12 mouse cellular contexts compared by ENCODE assay signal in the genomic region with DNA sequence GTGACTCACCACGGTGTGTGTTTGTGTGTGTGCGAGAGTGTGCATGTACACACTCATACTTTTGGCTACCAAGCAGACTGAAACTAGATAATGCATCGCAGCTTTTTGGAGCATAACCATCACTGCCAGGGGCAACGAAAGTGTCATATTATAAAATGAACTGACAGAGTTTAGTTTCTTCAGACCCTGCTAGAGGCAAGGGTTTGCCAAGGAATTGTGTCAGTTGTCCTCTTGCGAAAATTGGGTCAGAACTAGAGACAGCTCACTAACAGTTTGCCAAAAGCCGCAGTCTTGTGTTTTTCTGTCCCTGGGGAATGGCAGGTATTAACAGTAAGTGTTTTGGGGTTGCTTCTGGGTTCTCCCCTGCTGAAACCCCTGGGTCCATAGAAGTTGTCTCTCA. TPM values are rescaled to one million over a fixed set of nuclear protein-coding genes. Genes with fewer than 3 reads are reported as not detected.
DNase-seq lines count a peak whose midpoint lies in the region; ATAC-seq and TF ChIP-seq lines count a peak whose summit lies in the region.
"Had no signal": no experiment of that assay in that cellular context is flagged by ENCODE, and none has a peak within 500 bp of the region (broad histone marks: within the 10 kb centered on the region; RNA-seq: fewer than 3 reads in every experiment).

No protein-coding gene starts in this region.

- ATAC-seq in lung, embryonic 14.5 days (ENCODE audit: insufficient read depth) = no peak
- ATAC-seq in megakaryocyte progenitor cell, adult 5-6 weeks (replicated peaks; ENCODE audit: poor library complexity) = no peak
- ATAC-seq: midbrain, embryonic 15.5 days had no signal

- peak; percentile 63 to 67 for DNase-seq in heart, adult 18-20 months
- DNase-seq in heart, postnatal 36 days = no peak
- DNase-seq in lung, embryonic 14.5 days = peak; percentile 28
- DNase-seq in lung, adult 2 months = no peak
- peak; percentile 43 for DNase-seq in lung, postnatal 25 days (ENCODE audit: low spot score)
- DNase-seq: cerebellum, adult 8-10 months; thymus, postnatal 36 days had no signal

- WGBS in lung, embryonic 14.5 days = 77% methylated on average over 6 of the region's 6 CpGs
- WGBS in lung, adult 2 months = 65% methylated on average over 6 of the region's 6 CpGs

- H3K9me3 ChIP-seq in lung, embryonic 14.5 days (ENCODE audit: low read depth, low read length) = no peaks in the 10 kb centered on the region
- H3K9me3 ChIP-seq: limb, embryonic 15.5 days; midbrain, embryonic 15.5 days had no signal

- intact Hi-C loops in heart, postnatal 36 days (cut with DNase I) = no loop called here

- no peak overlapping the region for H3K9ac ChIP-seq in lung, embryonic 14.5 days
- H3K9ac ChIP-seq: hindbrain, embryonic 14.5 days; limb, embryonic 15.5 days; midbrain, embryonic 15.5 days had no signal

- no peak for TF ChIP-seq POLR2A in lung, adult 2 months (IDR thresholded peaks at IDR 0.05; ENCODE audit: borderline replicate concordance, extremely low read depth, low read depth, low read length)

- H3K27ac ChIP-seq in lung, embryonic 14.5 days (ENCODE audit: low read depth) = 0 out of 2 replicates have a peak overlapping the region, but pooled peaks have one; percentile 31
- peak overlapping the region; percentile 46; the same call in 1 of the 2 replicates for H3K27ac ChIP-seq in brown adipose tissue, adult 24 weeks (replicated peaks; ENCODE audit: low read depth, low read length)
- H3K27ac ChIP-seq: hindbrain, embryonic 14.5 days; limb, embryonic 15.5 days; midbrain, embryonic 15.5 days had no signal

- H3K4me2 ChIP-seq in lung, embryonic 14.5 days = no peak overlapping the region
- H3K4me2 ChIP-seq: hindbrain, embryonic 14.5 days; limb, embryonic 15.5 days; midbrain, embryonic 15.5 days had no signal

- H3K4me3 ChIP-seq in lung, embryonic 14.5 days (ENCODE audit: low read depth, low read length) = no peak overlapping the region
- no peak overlapping the region for H3K4me3 ChIP-seq in lung, adult 2 months (replicated peaks; ENCODE audit: extremely low read depth, low read depth, low read length)
- no peak overlapping the region for H3K4me3 ChIP-seq in brown adipose tissue, adult 24 weeks (ENCODE audit: insufficient read depth, low read depth, low read length)
- H3K4me3 ChIP-seq: limb, embryonic 15.5 days; midbrain, embryonic 15.5 days had no signal

- no peaks in the 10 kb centered on the region for H3K36me3 ChIP-seq in lung, embryonic 14.5 days (ENCODE audit: insufficient read depth)
- H3K36me3 ChIP-seq: limb, embryonic 15.5 days; midbrain, embryonic 15.5 days had no signal

- peaks cover 47% of the 10 kb centered on the region for H3K4me1 ChIP-seq in lung, embryonic 14.5 days (ENCODE audit: insufficient read depth)
- H3K4me1 ChIP-seq in lung, adult 2 months (ENCODE audit: control insufficient read depth, insufficient read depth, low read length) = peaks cover 68% of the 10 kb centered on the region
- peaks cover 34% of the 10 kb centered on the region for H3K4me1 ChIP-seq in brown adipose tissue, adult 24 weeks (ENCODE audit: control insufficient read depth, insufficient read depth, insufficient read length, low read length)

- no peak for TF ChIP-seq CTCF in lung, embryonic 14.5 days (IDR thresholded peaks at IDR 0.05; ENCODE audit: low read depth)
- no peak for TF ChIP-seq CTCF in lung, adult 2 months (IDR thresholded peaks at IDR 0.05; ENCODE audit: insufficient read depth, low read length)

- no peaks in the 10 kb centered on the region for H3K27me3 ChIP-seq in lung, embryonic 14.5 days (ENCODE audit: insufficient read depth, low read length)
- H3K27me3 ChIP-seq: limb, embryonic 15.5 days; midbrain, embryonic 15.5 days had no signal

RNA-seq across cellular contexts. Expression of a gene that starts 5.9 kb away (rescaled TPM):
- total RNA-seq in heart, adult 18-20 months (2021) = 10 to 100 TPM; 61.3 to 70.5 TPM
- total RNA-seq in heart, postnatal 36 days (2021) = 10 to 100 TPM; 68.1 to 82.1 TPM
- polyA plus RNA-seq in lung, embryonic 14.5 days (2014; fragmentation: Nextera tagmentation; extraction: Ambion mirVana) = 15.3 and 17.5 TPM in 2 replicates
- polyA plus RNA-seq in lung, adult 2 months (2012; rRNA removed) = 9.4 and 15.2 TPM in 2 replicates
- polyA plus RNA-seq in brown adipose tissue, adult 24 weeks (2012; ENCODE audit: insufficient read depth, insufficient read length, missing spikeins) = 8.3 and 11.1 TPM in 2 replicates
- total RNA-seq in megakaryocyte progenitor cell, adult 5-6 weeks (2015) = 16.9 and 17.9 TPM in 2 replicates
- 17.5 and 17.7 TPM in 2 replicates for total RNA-seq in megakaryocyte progenitor cell, adult 5-6 weeks (2017)

Comparison
In these comparisons a context has a peak if more than half of its experiments do, and no peak if none do; other contexts are left out.
1. DNase-seq: peak in heart, adult 18-20 months (2 of 2), lung, embryonic 14.5 days (single experiment) and lung, postnatal 25 days (single experiment); none in heart, postnatal 36 days (0 of 2) and lung, adult 2 months (single experiment).